Mouse (Mus musculus): ENCODE measurements around the gene Bcl2. TPM values are rescaled to one million over a fixed set of nuclear protein-coding genes. Genes with fewer than 3 reads are reported as not detected.

Gene Bcl2
- total and polyA plus RNA-seq, 3 experiments, result 30.9 to 87.0 (median 38.8) TPM

DNA sequence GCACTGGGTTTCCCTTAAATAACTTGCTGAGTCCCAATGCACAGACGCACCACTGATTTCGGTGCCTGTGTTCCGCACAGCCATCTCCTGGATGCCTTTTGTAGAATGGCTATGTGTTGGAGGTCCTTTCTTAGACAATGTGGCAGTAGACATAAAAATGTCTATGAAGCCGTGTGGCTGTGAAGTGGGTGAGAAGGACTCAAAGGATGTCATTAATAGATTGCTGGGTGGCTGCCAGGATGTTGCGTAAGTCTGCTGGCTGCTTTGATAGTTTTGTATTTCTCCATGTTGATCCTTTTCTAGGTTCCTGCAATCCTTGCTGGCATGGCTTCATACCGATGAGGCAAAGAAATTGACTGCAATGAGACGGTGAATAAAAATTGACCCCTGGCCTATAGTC lies 187.3 kb downstream of the Bcl2 start:
- no peak overlapping the region for H3K4me3 ChIP-seq (ENCODE audit: control insufficient read depth in 1 of 2, insufficient read depth in 1 of 2, low read depth in 2 of 2, low read length in 2 of 2)
- no peak for TF ChIP-seq GABPA (IDR thresholded peaks at IDR 0.05; ENCODE audit: low read depth, low read length)
- no peak for TF ChIP-seq UBTF (IDR thresholded peaks at IDR 0.05; ENCODE audit: borderline replicate concordance, insufficient read depth, low read depth, low read length)
- TF ChIP-seq KAT2A (conservative IDR thresholded peaks at IDR 0.05; ENCODE audit: low read depth, low read length), result no peak
- TF ChIP-seq ZMIZ1 (IDR thresholded peaks at IDR 0.05; ENCODE audit: low read depth, low read length), result no peak
- no peak for TF ChIP-seq HCFC1 (IDR thresholded peaks at IDR 0.05; ENCODE audit: low read depth, low read length)
- no peak for TF ChIP-seq MAX (IDR thresholded peaks at IDR 0.05; ENCODE audit: low read length)
- no peak for TF ChIP-seq POLR2A (IDR thresholded peaks at IDR 0.05; ENCODE audit: control insufficient read depth in 1 of 2, insufficient read depth in 1 of 2, low read depth in 1 of 2, low read length in 2 of 2, poor library complexity in 1 of 2)
- TF ChIP-seq MEF2A (IDR thresholded peaks at IDR 0.05; ENCODE audit: extremely low read depth, insufficient replicate concordance, low read depth, low read length, poor library complexity, severe bottlenecking), result no peak
- no peak for TF ChIP-seq RAD21 (IDR thresholded peaks at IDR 0.05; ENCODE audit: low read depth, low read length)
- TF ChIP-seq CHD2 (IDR thresholded peaks at IDR 0.05; ENCODE audit: low read length), result no peak
- TF ChIP-seq MAFK (IDR thresholded peaks at IDR 0.05; ENCODE audit: borderline replicate concordance, low read depth, low read length), result no peak
- TF ChIP-seq RCOR1 (IDR thresholded peaks at IDR 0.05; ENCODE audit: low read depth, low read length), result no peak
- H3K4me1 ChIP-seq (ENCODE audit: control insufficient read depth in 1 of 2, insufficient read depth in 2 of 2, low read length in 2 of 2), result no peaks in the 10 kb centered on the region
- no peak overlapping the region for H3K27ac ChIP-seq (ENCODE audit: control insufficient read depth, low read depth, low read length)
- peaks cover 0 to 5% of the 10 kb centered on the region in 2 experiments; a peak in 2 of 4 replicates for H3K27me3 ChIP-seq (ENCODE audit: control insufficient read depth in 1 of 2, insufficient read depth in 2 of 2, low read length in 2 of 2)
- no peaks in the 10 kb centered on the region for H3K36me3 ChIP-seq (ENCODE audit: control insufficient read depth in 1 of 2, insufficient read depth in 2 of 2, low read length in 2 of 2)
- no peaks in the 10 kb centered on the region for H3K79me2 ChIP-seq (ENCODE audit: control insufficient read depth, insufficient read depth, low read length, poor library complexity)
- no peak overlapping the region for H3K9ac ChIP-seq (ENCODE audit: control insufficient read depth, low read depth, low read length, poor library complexity, severe bottlenecking)
- DNase-seq (ENCODE audit: low read depth, low spot score), result no peak
- no peaks in the 10 kb centered on the region for H3K9me3 ChIP-seq (replicated peaks; ENCODE audit: insufficient read depth, low read length)

DNA sequence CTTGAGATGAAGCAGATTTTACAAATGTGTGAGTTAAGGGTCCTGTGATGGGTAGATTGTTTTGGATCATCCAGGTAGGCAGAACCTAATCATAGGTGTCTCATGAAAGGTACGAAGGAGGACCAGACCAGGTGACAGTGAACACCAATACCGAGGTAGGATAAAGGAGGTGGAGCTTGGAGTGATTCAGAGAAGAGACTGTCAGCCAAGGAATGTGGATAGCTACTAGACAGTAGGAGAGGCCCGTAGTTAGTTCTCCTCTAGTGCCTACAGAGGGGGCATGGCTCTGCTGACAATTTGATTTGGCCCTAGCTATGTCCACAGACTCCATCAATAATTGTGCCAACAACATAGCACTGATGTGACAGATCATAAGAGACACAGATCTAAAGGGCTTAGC lies 188.0 kb downstream of the Bcl2 start:
- Histone ChIP-seq H3K4me3 (ENCODE audit: control insufficient read depth in 1 of 2, insufficient read depth in 1 of 2, low read depth in 2 of 2, low read length in 2 of 2) (no peak overlapping the region), H3K27me3 (ENCODE audit: control insufficient read depth in 1 of 2, insufficient read depth in 2 of 2, low read length in 2 of 2) (peaks cover 0 to 5% of the 10 kb centered on the region in 2 experiments; a peak in 2 of 4 replicates), H3K4me1 (ENCODE audit: control insufficient read depth in 1 of 2, insufficient read depth in 2 of 2, low read length in 2 of 2) (no peaks in the 10 kb centered on the region), H3K27ac (ENCODE audit: control insufficient read depth, low read depth, low read length) (no peak overlapping the region), H3K36me3 (ENCODE audit: control insufficient read depth in 1 of 2, insufficient read depth in 2 of 2, low read length in 2 of 2) (no peaks in the 10 kb centered on the region), H3K9ac (ENCODE audit: control insufficient read depth, low read depth, low read length, poor library complexity, severe bottlenecking) (no peak overlapping the region), H3K9me3 (replicated peaks; ENCODE audit: insufficient read depth, low read length) (no peaks in the 10 kb centered on the region), H3K79me2 (ENCODE audit: control insufficient read depth, insufficient read depth, low read length, poor library complexity) (no peaks in the 10 kb centered on the region)
- TF ChIP-seq CHD2 (IDR thresholded peaks at IDR 0.05; ENCODE audit: low read length), result no peak
- no peak for TF ChIP-seq USF2 (IDR thresholded peaks at IDR 0.05; ENCODE audit: borderline replicate concordance in 1 of 2, insufficient read depth in 1 of 2, low read depth in 1 of 2, low read length in 2 of 2)
- no peak for TF ChIP-seq CTCF (IDR thresholded peaks at IDR 0.05 in 2 of 3, conservative IDR thresholded peaks at IDR 0.05 in 1 of 3; ENCODE audit: control insufficient read depth in 1 of 3, insufficient read depth in 1 of 3, low read depth in 2 of 3, low read length in 3 of 3, poor library complexity in 1 of 3, severe bottlenecking in 1 of 3)
- TF ChIP-seq POLR2A (IDR thresholded peaks at IDR 0.05; ENCODE audit: control insufficient read depth in 1 of 2, insufficient read depth in 1 of 2, low read depth in 1 of 2, low read length in 2 of 2, poor library complexity in 1 of 2), result no peak
- DNase-seq (ENCODE audit: low read depth, low spot score), result no peak

DNA sequence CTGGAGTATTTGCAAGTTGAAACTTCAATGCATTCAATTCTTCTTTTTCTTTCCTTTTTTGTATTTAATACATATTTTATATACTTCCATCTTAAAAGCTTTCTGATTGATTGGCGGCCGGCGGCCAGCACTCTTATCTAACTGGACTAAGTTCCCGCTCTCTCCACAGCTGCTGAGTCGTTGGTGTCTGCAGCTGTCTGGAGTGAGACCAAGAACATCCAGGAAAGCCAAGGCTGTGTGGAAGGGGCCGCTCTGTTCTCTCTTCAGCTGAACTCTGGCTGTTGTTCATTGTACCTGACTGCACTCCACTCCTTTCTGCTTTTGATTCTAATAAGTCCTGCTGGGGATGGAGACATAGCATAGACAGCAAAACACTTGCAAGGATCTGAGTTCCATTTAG lies 190.3 kb downstream of the Bcl2 start:
- DNase-seq (ENCODE audit: low read depth, low spot score), result no peak
- Histone ChIP-seq H3K9ac (ENCODE audit: control insufficient read depth, low read depth, low read length, poor library complexity, severe bottlenecking) (no peak overlapping the region), H3K79me2 (ENCODE audit: control insufficient read depth, insufficient read depth, low read length, poor library complexity) (no peaks in the 10 kb centered on the region), H3K27ac (ENCODE audit: control insufficient read depth, low read depth, low read length) (no peak overlapping the region), H3K4me3 (ENCODE audit: control insufficient read depth in 1 of 2, insufficient read depth in 1 of 2, low read depth in 2 of 2, low read length in 2 of 2) (no peak overlapping the region), H3K4me1 (ENCODE audit: control insufficient read depth in 1 of 2, insufficient read depth in 2 of 2, low read length in 2 of 2) (no peaks in the 10 kb centered on the region), H3K36me3 (ENCODE audit: control insufficient read depth in 1 of 2, insufficient read depth in 2 of 2, low read length in 2 of 2) (no peaks in the 10 kb centered on the region), H3K9me3 (replicated peaks; ENCODE audit: insufficient read depth, low read length) (no peaks in the 10 kb centered on the region), H3K27me3 (ENCODE audit: control insufficient read depth in 1 of 2, insufficient read depth in 2 of 2, low read length in 2 of 2) (no peaks in the 10 kb centered on the region; a peak in 2 of 4 replicates)
- TF ChIP-seq POLR2A (IDR thresholded peaks at IDR 0.05; ENCODE audit: control insufficient read depth in 1 of 2, insufficient read depth in 1 of 2, low read depth in 1 of 2, low read length in 2 of 2, poor library complexity in 1 of 2) (no peak), MYC (IDR thresholded peaks at IDR 0.05; ENCODE audit: low read depth, low read length) (no peak), ELF1 (IDR thresholded peaks at IDR 0.05; ENCODE audit: low read depth, low read length) (no peak)
